Mouse (Mus musculus): Measurements from ENCODE around the gene Plpp4. TPM values are rescaled to one million over a fixed set of nuclear protein-coding genes. Genes with fewer than 3 reads are reported as not detected.

The Plpp4 gene
- total RNA-seq, 1 experiment = not detected

- DNase-seq (ENCODE audit: low read depth, low spot score) = no peak
- no peaks in the 10 kb centered on the region for H3K36me3 ChIP-seq (ENCODE audit: control insufficient read depth, insufficient read depth, low read length, poor library complexity, severe bottlenecking)
- in situ Hi-C loops (cut with MboI; ENCODE audit: low sequenced_read_pairs in 2 of 2, unreplicated experiment in 2 of 2) = no loop called here
- H3K4me1 ChIP-seq (ENCODE audit: control insufficient read depth in 2 of 2, insufficient read depth in 2 of 2, low read length in 2 of 2, poor library complexity in 1 of 2) = no peaks in the 10 kb centered on the region
- no peaks in the 10 kb centered on the region for H3K9me3 ChIP-seq (ENCODE audit: control insufficient read depth, insufficient read depth, low read depth, low read length)
- no peak overlapping the region for H3K4me3 ChIP-seq (ENCODE audit: insufficient read depth in 1 of 2, low read depth in 1 of 2, low read length in 2 of 2, poor library complexity in 1 of 2, severe bottlenecking in 1 of 2)
- H3K9ac ChIP-seq (ENCODE audit: insufficient read depth, low read depth, low read length, poor library complexity, severe bottlenecking) = no peak overlapping the region
- TF ChIP-seq ZNF384 (IDR thresholded peaks at IDR 0.05; ENCODE audit: low read depth, low read length) (no peak), ZC3H11A (IDR thresholded peaks at IDR 0.05; ENCODE audit: borderline replicate concordance, low read depth, low read length) (no peak)
- H3K27ac ChIP-seq (ENCODE audit: insufficient read depth, low read depth, low read length, poor library complexity, severe bottlenecking) = no peak overlapping the region
These were observed 35.2 kb upstream of the Plpp4 start for GRCm38 (mm10) chr7:129221649-129222048.

- Histone ChIP-seq H3K4me1 (ENCODE audit: control insufficient read depth in 2 of 2, insufficient read depth in 2 of 2, low read length in 2 of 2, poor library complexity in 1 of 2) (no peaks in the 10 kb centered on the region), H3K9ac (ENCODE audit: insufficient read depth, low read depth, low read length, poor library complexity, severe bottlenecking) (no peak overlapping the region), H3K9me3 (ENCODE audit: control insufficient read depth, insufficient read depth, low read depth, low read length) (no peaks in the 10 kb centered on the region), H3K27ac (ENCODE audit: insufficient read depth, low read depth, low read length, poor library complexity, severe bottlenecking) (no peak overlapping the region), H3K36me3 (ENCODE audit: control insufficient read depth, insufficient read depth, low read length, poor library complexity, severe bottlenecking) (no peaks in the 10 kb centered on the region), H3K4me3 (ENCODE audit: insufficient read depth in 1 of 2, low read depth in 1 of 2, low read length in 2 of 2, poor library complexity in 1 of 2, severe bottlenecking in 1 of 2) (no peak overlapping the region)
- TF ChIP-seq HCFC1 (IDR thresholded peaks at IDR 0.05; ENCODE audit: borderline replicate concordance, insufficient read depth, low read length) (no peak), ZC3H11A (IDR thresholded peaks at IDR 0.05; ENCODE audit: borderline replicate concordance, low read depth, low read length) (peak; percentile 67), MAFK (IDR thresholded peaks at IDR 0.05; ENCODE audit: insufficient read depth, low read depth, low read length) (no peak), ZNF384 (IDR thresholded peaks at IDR 0.05; ENCODE audit: low read depth, low read length) (no peak)
- in situ Hi-C loops (cut with MboI; ENCODE audit: low sequenced_read_pairs in 2 of 2, unreplicated experiment in 2 of 2) = no loop called here
- no peak for DNase-seq (ENCODE audit: low read depth, low spot score)
These were observed 21.4 kb upstream of the Plpp4 start for GRCm38 (mm10) chr7:129235410-129235809.

GRCm38 (mm10) chr7:129235995-129236394 lies 20.8 kb upstream of the Plpp4 start:
- Histone ChIP-seq H3K36me3 (ENCODE audit: control insufficient read depth, insufficient read depth, low read length, poor library complexity, severe bottlenecking) (no peaks in the 10 kb centered on the region), H3K4me1 (ENCODE audit: control insufficient read depth in 2 of 2, insufficient read depth in 2 of 2, low read length in 2 of 2, poor library complexity in 1 of 2) (no peaks in the 10 kb centered on the region), H3K9me3 (ENCODE audit: control insufficient read depth, insufficient read depth, low read depth, low read length) (no peaks in the 10 kb centered on the region), H3K4me3 (ENCODE audit: insufficient read depth in 1 of 2, low read depth in 1 of 2, low read length in 2 of 2, poor library complexity in 1 of 2, severe bottlenecking in 1 of 2) (no peak overlapping the region), H3K9ac (ENCODE audit: insufficient read depth, low read depth, low read length, poor library complexity, severe bottlenecking) (no peak overlapping the region), H3K27ac (ENCODE audit: insufficient read depth, low read depth, low read length, poor library complexity, severe bottlenecking) (no peak overlapping the region)
- no peak for DNase-seq (ENCODE audit: low read depth, low spot score)
- in situ Hi-C loops (cut with MboI; ENCODE audit: low sequenced_read_pairs in 2 of 2, unreplicated experiment in 2 of 2) = no loop called here
- TF ChIP-seq ZC3H11A (IDR thresholded peaks at IDR 0.05; ENCODE audit: borderline replicate concordance, low read depth, low read length) (no peak), CHD2 (IDR thresholded peaks at IDR 0.05; ENCODE audit: low read depth, low read length) (no peak), MAFK (IDR thresholded peaks at IDR 0.05; ENCODE audit: insufficient read depth, low read depth, low read length) (no peak), HCFC1 (IDR thresholded peaks at IDR 0.05; ENCODE audit: borderline replicate concordance, insufficient read depth, low read length) (no peak), ZNF384 (IDR thresholded peaks at IDR 0.05; ENCODE audit: low read depth, low read length) (no peak)

GRCm38 (mm10) chr7:129250981-129251380 lies 5.8 kb upstream of the Plpp4 start:
- H3K4me1 ChIP-seq (ENCODE audit: control insufficient read depth in 2 of 2, insufficient read depth in 2 of 2, low read length in 2 of 2, poor library complexity in 1 of 2) = no peaks in the 10 kb centered on the region
- no peak for TF ChIP-seq HCFC1 (IDR thresholded peaks at IDR 0.05; ENCODE audit: borderline replicate concordance, insufficient read depth, low read length)
- no peak for TF ChIP-seq ZC3H11A (IDR thresholded peaks at IDR 0.05; ENCODE audit: borderline replicate concordance, low read depth, low read length)
- no peak for TF ChIP-seq ZNF384 (IDR thresholded peaks at IDR 0.05; ENCODE audit: low read depth, low read length)
- no peak for TF ChIP-seq CHD2 (IDR thresholded peaks at IDR 0.05; ENCODE audit: low read depth, low read length)
- TF ChIP-seq MAFK (IDR thresholded peaks at IDR 0.05; ENCODE audit: insufficient read depth, low read depth, low read length) = no peak
- in situ Hi-C loops (cut with MboI; ENCODE audit: low sequenced_read_pairs in 2 of 2, unreplicated experiment in 2 of 2) = no loop called here
- DNase-seq (ENCODE audit: low read depth, low spot score) = no peak
- no peak overlapping the region for H3K27ac ChIP-seq (ENCODE audit: insufficient read depth, low read depth, low read length, poor library complexity, severe bottlenecking)
- no peak overlapping the region for H3K4me3 ChIP-seq (ENCODE audit: insufficient read depth in 1 of 2, low read depth in 1 of 2, low read length in 2 of 2, poor library complexity in 1 of 2, severe bottlenecking in 1 of 2)
- H3K9me3 ChIP-seq (ENCODE audit: control insufficient read depth, insufficient read depth, low read depth, low read length) = no peaks in the 10 kb centered on the region
- no peaks in the 10 kb centered on the region for H3K36me3 ChIP-seq (ENCODE audit: control insufficient read depth, insufficient read depth, low read length, poor library complexity, severe bottlenecking)
- no peak overlapping the region for H3K9ac ChIP-seq (ENCODE audit: insufficient read depth, low read depth, low read length, poor library complexity, severe bottlenecking)

GRCm38 (mm10) chr7:129253406-129253805 lies 3.4 kb upstream of the Plpp4 start:
- H3K9ac ChIP-seq (ENCODE audit: insufficient read depth, low read depth, low read length, poor library complexity, severe bottlenecking) = no peak overlapping the region
- no peak overlapping the region for H3K4me3 ChIP-seq (ENCODE audit: insufficient read depth in 1 of 2, low read depth in 1 of 2, low read length in 2 of 2, poor library complexity in 1 of 2, severe bottlenecking in 1 of 2)
- in situ Hi-C loops (cut with MboI; ENCODE audit: low sequenced_read_pairs in 2 of 2, unreplicated experiment in 2 of 2) = no loop called here
- no peaks in the 10 kb centered on the region for H3K36me3 ChIP-seq (ENCODE audit: control insufficient read depth, insufficient read depth, low read length, poor library complexity, severe bottlenecking)
- no peak for DNase-seq (ENCODE audit: low read depth, low spot score)
- TF ChIP-seq HCFC1 (IDR thresholded peaks at IDR 0.05; ENCODE audit: borderline replicate concordance, insufficient read depth, low read length) (no peak), MAFK (IDR thresholded peaks at IDR 0.05; ENCODE audit: insufficient read depth, low read depth, low read length) (no peak), CHD2 (IDR thresholded peaks at IDR 0.05; ENCODE audit: low read depth, low read length) (no peak), ZC3H11A (IDR thresholded peaks at IDR 0.05; ENCODE audit: borderline replicate concordance, low read depth, low read length) (no peak), ZNF384 (IDR thresholded peaks at IDR 0.05; ENCODE audit: low read depth, low read length) (no peak)
- no peaks in the 10 kb centered on the region for H3K9me3 ChIP-seq (ENCODE audit: control insufficient read depth, insufficient read depth, low read depth, low read length)
- no peak overlapping the region for H3K27ac ChIP-seq (ENCODE audit: insufficient read depth, low read depth, low read length, poor library complexity, severe bottlenecking)
- no peaks in the 10 kb centered on the region; a peak in 1 of 4 replicates for H3K4me1 ChIP-seq (ENCODE audit: control insufficient read depth in 2 of 2, insufficient read depth in 2 of 2, low read length in 2 of 2, poor library complexity in 1 of 2)

All from ES-E14 (cell line).